Mouse (Mus musculus) heart, embryonic 15.5 days (tissue): Measurements from ENCODE around the gene Olfr523. TPM values are rescaled to one million over a fixed set of nuclear protein-coding genes. Genes with fewer than 3 reads are reported as not detected.
A peak's percentile ranks its signal among the peaks of the same experiment; 100 is the strongest.
"Not testable (repeated sequence)": the region's sequence is repeated elsewhere in the genome, so short reads cannot be mapped to it uniquely, and the experiment has no call there.

ENCODE experiments used
- ATAC-seq: fragments of 200-750 bp; cut with Nextera tagmentation; replicated peaks from 2 replicates; pipeline ENCODE4 v1.8.0; 2017; ENCODE audit warnings: low read depth, moderate TSS enrichment; ENCODE audit not compliant: insufficient number of reproducible peaks, insufficient read depth, low FRiP score
- H3K27ac ChIP-seq: fragments of 300-500 bp; sonication (generic); 2 replicates; pipeline ENCODE4 v1.5.1; 2015; ENCODE audit warnings: mild to moderate bottlenecking, inconsistent platforms
- H3K27me3 ChIP-seq: fragments of 300-500 bp; sonication (generic); 2 replicates; pipeline ENCODE4 v1.6.1; 2015; ENCODE audit warnings: inconsistent platforms
- H3K36me3 ChIP-seq: fragments of 300-500 bp; sonication (generic); 2 replicates; pipeline ENCODE4 v1.6.1; 2015; ENCODE audit warnings: mild to moderate bottlenecking, inconsistent platforms
- H3K4me1 ChIP-seq: fragments of 300-500 bp; sonication (generic); replicated peaks from 2 replicates; pipeline ENCODE4 v1.6.1; 2015; ENCODE audit warnings: inconsistent platforms
- H3K4me2 ChIP-seq: fragments of 300-500 bp; sonication (generic); 2 replicates; pipeline ENCODE4 v1.6.1; 2015; ENCODE audit warnings: inconsistent platforms, mild to moderate bottlenecking, moderate library complexity
- H3K4me3 ChIP-seq: fragments of 300-500 bp; sonication (generic); 2 replicates; pipeline ENCODE4 v1.5.1; 2015; ENCODE audit warnings: mild to moderate bottlenecking, inconsistent platforms
- H3K9ac ChIP-seq: fragments of 300-500 bp; sonication (generic); 2 replicates; pipeline ENCODE4 v1.6.1; 2015; ENCODE audit warnings: mild to moderate bottlenecking, inconsistent platforms
- H3K9me3 ChIP-seq: fragments of 300-500 bp; sonication (generic); replicated peaks from 2 replicates; pipeline ENCODE4 v1.6.1; 2016; ENCODE audit warnings: inconsistent platforms
- WGBS: fragments of 180-500 bp; shearing (Covaris S2); methylation state at CpG from one replicate; pipeline ENCODE4 v1.1.7; 2015; ENCODE audit warnings: mixed read lengths; 5-methylcytosine and 5-hydroxymethylcytosine counted together
- polyA plus RNA-seq: library from polyadenylated mRNA; unstranded; fragments of >200 nt; fragmentation: Nextera tagmentation; extraction: Ambion mirVana; gene quantifications from 2 replicates; pipeline ENCODE4 v1.2.1, GENCODE M21; 2015

Olfr523 gene
- polyA plus RNA-seq: not detected in 2 replicates

GRCm38 (mm10) chr7:140172936-140173335 is at the start of gene Olfr523:
Gene Olfr523, plus strand, starts transcription at chr7:140173217.
- Histone ChIP-seq H3K9ac (no peak within 1 kb of the TSS), H3K4me2 (no peak within 1 kb of the TSS), H3K4me1 (no peaks in the 10 kb centered on the region), H3K27ac (no peak within 1 kb of the TSS), H3K36me3 (no peaks in the 10 kb centered on the region), H3K9me3 (no peaks in the 10 kb centered on the region), H3K27me3 (no peaks in the 10 kb centered on the region), H3K4me3 (no peak within 1 kb of the TSS)
- ATAC-seq: no peak
- 50% methylated on average over 1 of the region's 1 CpGs for WGBS

- no peak overlapping the region for H3K27ac ChIP-seq
- no peak overlapping the region for H3K4me2 ChIP-seq
- H3K4me1 ChIP-seq: peaks cover 8% of the 10 kb centered on the region
- no peak for ATAC-seq
- no peaks in the 10 kb centered on the region for H3K27me3 ChIP-seq
- H3K9me3 ChIP-seq: no peaks in the 10 kb centered on the region
- WGBS: 84% methylated on average over 1 of the region's 1 CpGs
- H3K9ac ChIP-seq: no peak overlapping the region
- no peak overlapping the region for H3K4me3 ChIP-seq
- peaks cover under 1% of the 10 kb centered on the region; the same call in 1 of the 2 replicates for H3K36me3 ChIP-seq
These were observed 48.6 kb upstream of the Olfr523 start for GRCm38 (mm10) chr7:140124382-140124781.

DNA sequence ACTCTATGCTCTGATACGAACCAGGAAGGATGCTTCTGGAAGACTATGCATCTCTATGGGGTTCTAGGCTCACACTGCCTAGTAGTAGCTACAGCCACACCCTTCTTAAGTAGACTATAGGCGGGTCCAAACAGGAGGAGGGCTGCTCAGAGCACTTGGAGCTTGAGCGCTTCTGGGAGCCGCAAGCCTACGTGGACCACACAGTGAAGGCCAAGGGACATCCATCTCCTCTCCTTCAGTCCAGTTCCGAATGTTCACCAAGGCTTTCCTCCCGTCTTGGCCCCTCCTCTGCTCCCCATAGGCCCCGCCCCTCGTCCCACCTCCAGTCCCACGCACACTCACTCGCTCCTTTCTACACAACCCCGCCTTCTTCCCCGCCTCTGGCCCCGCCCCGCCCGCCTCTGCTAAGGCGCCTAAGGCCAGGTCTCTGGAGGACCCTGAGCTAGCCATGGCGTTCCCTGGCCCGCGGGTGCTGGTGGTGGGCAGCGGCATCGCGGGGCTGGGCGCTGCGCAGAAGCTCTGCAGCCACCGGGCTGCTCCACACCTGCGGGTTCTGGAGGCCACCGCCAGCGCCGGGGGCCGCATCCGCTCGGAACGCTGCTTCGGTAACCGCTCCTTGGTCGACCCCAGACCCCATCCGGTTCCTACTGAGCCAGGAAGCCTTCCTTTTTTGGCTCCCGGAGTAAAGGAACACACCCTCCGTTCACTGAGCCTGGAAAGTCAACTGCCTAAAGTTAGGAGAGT is 47.6 kb upstream of the Olfr523 start:
- peaks cover 8% of the 10 kb centered on the region for H3K4me1 ChIP-seq
- H3K4me3 ChIP-seq: peak overlapping the region; percentile 94
- H3K9ac ChIP-seq: peak overlapping the region; percentile 89
- peaks cover 9% of the 10 kb centered on the region for H3K36me3 ChIP-seq
- H3K9me3 ChIP-seq: no peaks in the 10 kb centered on the region
- peak; percentile 98 for ATAC-seq
- WGBS: under 1% methylated on average over 40 of the region's 40 CpGs
- peak overlapping the region; percentile 57; the same call in 1 of the 2 replicates for H3K27ac ChIP-seq
- H3K4me2 ChIP-seq: peak overlapping the region; percentile 94
- H3K27me3 ChIP-seq: no peaks in the 10 kb centered on the region

DNA sequence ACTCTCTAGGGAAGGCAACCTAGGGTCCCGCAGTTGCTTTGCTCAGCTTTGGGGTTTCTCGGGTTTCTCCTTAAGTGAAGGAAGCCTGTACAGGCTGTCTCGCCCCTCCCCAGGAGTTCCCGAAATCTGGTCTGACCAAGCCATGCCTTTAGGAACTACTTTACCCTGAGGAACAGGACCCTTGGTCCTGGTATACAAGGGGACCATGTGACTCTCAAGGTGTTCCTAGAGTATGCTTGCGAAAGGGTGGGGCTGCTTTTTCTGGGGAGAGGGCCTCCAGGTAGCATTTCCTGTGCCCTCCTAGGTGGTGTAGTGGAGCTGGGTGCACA is 47.0 kb upstream of the Olfr523 start:
- peak overlapping the region; percentile 94 for H3K4me3 ChIP-seq
- H3K4me2 ChIP-seq: peak overlapping the region; percentile 94
- H3K36me3 ChIP-seq: peaks cover 9% of the 10 kb centered on the region
- 5% methylated on average over 5 of the region's 5 CpGs for WGBS
- peak overlapping the region; percentile 57; the same call in 1 of the 2 replicates for H3K27ac ChIP-seq
- ATAC-seq: no peak
- H3K4me1 ChIP-seq: peaks cover 8% of the 10 kb centered on the region
- H3K9me3 ChIP-seq: no peaks in the 10 kb centered on the region
- peak overlapping the region; percentile 89 for H3K9ac ChIP-seq
- H3K27me3 ChIP-seq: no peaks in the 10 kb centered on the region

DNA sequence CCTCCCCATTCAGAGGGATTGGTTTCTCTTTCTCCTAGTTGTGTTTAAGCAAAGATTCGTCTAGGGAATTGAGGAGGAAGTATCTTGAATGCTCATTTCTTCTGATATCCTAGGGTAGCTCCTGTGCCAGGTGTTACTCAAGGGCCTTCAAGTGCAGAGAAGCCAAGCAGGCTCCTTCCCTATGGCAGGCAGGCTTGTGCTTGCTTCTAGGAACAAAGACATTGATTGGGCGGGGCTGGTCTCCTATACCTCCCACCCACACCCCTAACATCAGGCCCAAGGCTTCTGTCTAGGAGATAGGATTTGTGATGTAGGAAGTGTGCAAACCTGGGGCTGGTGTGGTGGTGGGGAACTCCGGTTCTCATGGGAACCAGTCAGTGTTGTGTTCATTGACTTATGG is 46.1 kb upstream of the Olfr523 start:
- ATAC-seq: no peak
- Histone ChIP-seq H3K4me3 (no peak overlapping the region), H3K27me3 (no peaks in the 10 kb centered on the region), H3K9ac (no peak overlapping the region), H3K9me3 (no peaks in the 10 kb centered on the region), H3K4me1 (peaks cover 8% of the 10 kb centered on the region), H3K27ac (no peak overlapping the region), H3K36me3 (peaks cover 9% of the 10 kb centered on the region), H3K4me2 (0 out of 2 replicates have a peak overlapping the region, but pooled peaks have one; percentile 13)
- WGBS: 86% methylated on average over 3 of the region's 3 CpGs

DNA sequence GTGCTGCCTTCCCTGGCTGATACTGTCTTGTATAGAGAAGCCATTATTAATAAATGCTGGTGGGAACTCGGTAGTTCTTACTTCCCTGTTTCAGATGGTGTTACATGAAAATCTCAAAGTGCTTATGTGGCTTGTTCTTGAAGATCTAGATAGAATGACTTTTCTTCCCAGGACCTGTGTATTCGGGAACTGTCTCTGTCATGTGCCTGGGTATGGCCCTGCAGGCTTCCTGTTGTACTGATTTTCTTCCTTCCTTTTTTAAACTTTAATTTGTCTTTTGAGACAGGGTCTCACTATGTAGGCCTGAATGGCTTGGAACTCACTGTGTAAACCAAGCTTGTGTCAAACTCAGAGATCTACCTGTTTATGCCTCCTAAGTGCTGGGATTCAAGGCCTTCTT is 45.1 kb upstream of the Olfr523 start:
- Histone ChIP-seq H3K4me1 (peaks cover 8% of the 10 kb centered on the region), H3K4me2 (no peak overlapping the region), H3K9me3 (no peaks in the 10 kb centered on the region), H3K9ac (no peak overlapping the region), H3K36me3 (peaks cover 9% of the 10 kb centered on the region), H3K4me3 (no peak overlapping the region), H3K27ac (no peak overlapping the region), H3K27me3 (no peaks in the 10 kb centered on the region)
- 79% methylated on average over 2 of the region's 2 CpGs for WGBS
- no peak for ATAC-seq

- ATAC-seq, H3K27me3 ChIP-seq, H3K27ac ChIP-seq, H3K4me3 ChIP-seq, H3K4me1 ChIP-seq, H3K9me3 ChIP-seq, H3K36me3 ChIP-seq, H3K4me2 ChIP-seq, H3K9ac ChIP-seq: not testable (repeated sequence)
- 90% methylated on average over 7 of the region's 7 CpGs for WGBS
These were observed 40.8 kb upstream of the Olfr523 start for GRCm38 (mm10) chr7:140132184-140132583.

DNA sequence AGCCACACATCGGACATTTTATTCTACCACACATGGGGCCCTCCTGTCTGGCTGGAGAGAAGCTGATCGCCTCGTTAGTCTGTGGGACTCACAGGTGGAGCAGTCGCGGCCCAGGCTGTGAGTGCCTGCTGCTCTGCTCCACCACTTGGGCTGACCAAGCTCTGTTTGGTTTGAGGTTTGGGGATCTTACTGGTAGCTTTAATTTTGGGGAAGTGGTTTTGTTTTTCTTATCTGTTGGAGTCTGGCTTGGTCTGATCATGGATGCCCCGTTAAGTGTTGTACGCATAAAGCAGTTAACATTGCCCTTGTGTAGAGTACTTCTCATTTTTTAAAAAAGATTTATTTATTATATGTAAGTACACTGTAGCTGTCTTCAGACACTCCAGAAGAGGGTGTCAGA is 39.0 kb upstream of the Olfr523 start:
- H3K9me3 ChIP-seq, H3K9ac ChIP-seq, H3K36me3 ChIP-seq, H3K4me1 ChIP-seq, ATAC-seq, H3K27me3 ChIP-seq, H3K27ac ChIP-seq, H3K4me2 ChIP-seq, H3K4me3 ChIP-seq: not testable (repeated sequence)
- 81% methylated on average over 7 of the region's 7 CpGs for WGBS

- H3K4me2 ChIP-seq: no peak overlapping the region
- WGBS: 77% methylated on average over 5 of the region's 5 CpGs
- H3K27me3 ChIP-seq: no peaks in the 10 kb centered on the region
- no peaks in the 10 kb centered on the region for H3K9me3 ChIP-seq
- no peak overlapping the region for H3K4me3 ChIP-seq
- H3K9ac ChIP-seq: no peak overlapping the region
- ATAC-seq: no peak
- H3K4me1 ChIP-seq: peaks cover 7% of the 10 kb centered on the region
- no peak overlapping the region for H3K27ac ChIP-seq
- peaks cover under 1% of the 10 kb centered on the region; the same call in 1 of the 2 replicates for H3K36me3 ChIP-seq
These were observed 37.8 kb upstream of the Olfr523 start for GRCm38 (mm10) chr7:140135106-140135770.

- 2% methylated on average over 39 of the region's 39 CpGs for WGBS
- peak within 1 kb of the TSS; percentile 81 for H3K4me3 ChIP-seq
- peak within 1 kb of the TSS; percentile 84 for H3K27ac ChIP-seq
- peak within 1 kb of the TSS; percentile 84 for H3K4me2 ChIP-seq
- no peaks in the 10 kb centered on the region for H3K9me3 ChIP-seq
- no peaks in the 10 kb centered on the region for H3K27me3 ChIP-seq
- peak within 1 kb of the TSS; percentile 91 for H3K9ac ChIP-seq
- H3K36me3 ChIP-seq: no peaks in the 10 kb centered on the region
- ATAC-seq: peak; percentile 97
- peaks cover 7% of the 10 kb centered on the region for H3K4me1 ChIP-seq
These were observed 35.6 kb upstream of the Olfr523 start, which contains the start of gene Mtg1 for GRCm38 (mm10) chr7:140137135-140138020. Gene Mtg1, plus strand, starts transcription at chr7:140137564.

DNA sequence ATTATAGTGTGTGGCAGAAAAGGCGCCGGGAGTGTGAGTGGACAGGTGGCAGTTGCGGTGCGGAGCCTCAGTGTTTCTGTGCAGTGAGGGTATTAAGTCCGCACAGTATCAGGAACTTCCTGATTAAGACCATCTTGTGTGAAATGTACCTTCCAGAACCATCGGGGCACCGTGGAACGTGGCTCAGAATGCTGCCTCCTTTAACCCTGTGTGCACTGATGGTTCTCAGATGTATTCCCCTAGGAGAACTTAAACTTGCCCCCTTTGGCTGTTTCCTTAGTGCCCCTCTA is 35.1 kb upstream of the Olfr523 start:
- no peaks in the 10 kb centered on the region for H3K9me3 ChIP-seq
- H3K27me3 ChIP-seq: no peaks in the 10 kb centered on the region
- H3K36me3 ChIP-seq: no peaks in the 10 kb centered on the region
- peak overlapping the region; percentile 91 for H3K9ac ChIP-seq
- H3K4me3 ChIP-seq: peak overlapping the region; percentile 81
- no peak for ATAC-seq
- H3K4me2 ChIP-seq: peak overlapping the region; percentile 84
- H3K27ac ChIP-seq: peak overlapping the region; percentile 84
- H3K4me1 ChIP-seq: peaks cover 7% of the 10 kb centered on the region
- WGBS: 0% methylated on average over 8 of the region's 8 CpGs
